Mouse (Mus musculus) heart, embryonic 15.5 days (tissue): ENCODE data around the gene Scn8a. TPM values are rescaled to one million over a fixed set of nuclear protein-coding genes. Genes with fewer than 3 reads are reported as not detected.

Experiments
- ATAC-seq: fragments of 200-750 bp; cut with Nextera tagmentation; replicated peaks from 2 replicates; pipeline ENCODE4 v1.8.0; 2017; ENCODE audit warnings: low read depth, moderate TSS enrichment; ENCODE audit not compliant: insufficient number of reproducible peaks, insufficient read depth, low FRiP score
- H3K27ac ChIP-seq: fragments of 300-500 bp; sonication (generic); 2 replicates; pipeline ENCODE4 v1.5.1; 2015; ENCODE audit warnings: mild to moderate bottlenecking, inconsistent platforms
- H3K27me3 ChIP-seq: fragments of 300-500 bp; sonication (generic); 2 replicates; pipeline ENCODE4 v1.6.1; 2015; ENCODE audit warnings: inconsistent platforms
- H3K36me3 ChIP-seq: fragments of 300-500 bp; sonication (generic); 2 replicates; pipeline ENCODE4 v1.6.1; 2015; ENCODE audit warnings: mild to moderate bottlenecking, inconsistent platforms
- H3K4me1 ChIP-seq: fragments of 300-500 bp; sonication (generic); replicated peaks from 2 replicates; pipeline ENCODE4 v1.6.1; 2015; ENCODE audit warnings: inconsistent platforms
- H3K4me2 ChIP-seq: fragments of 300-500 bp; sonication (generic); 2 replicates; pipeline ENCODE4 v1.6.1; 2015; ENCODE audit warnings: inconsistent platforms, mild to moderate bottlenecking, moderate library complexity
- H3K4me3 ChIP-seq: fragments of 300-500 bp; sonication (generic); 2 replicates; pipeline ENCODE4 v1.5.1; 2015; ENCODE audit warnings: mild to moderate bottlenecking, inconsistent platforms
- H3K9ac ChIP-seq: fragments of 300-500 bp; sonication (generic); 2 replicates; pipeline ENCODE4 v1.6.1; 2015; ENCODE audit warnings: mild to moderate bottlenecking, inconsistent platforms
- H3K9me3 ChIP-seq: fragments of 300-500 bp; sonication (generic); replicated peaks from 2 replicates; pipeline ENCODE4 v1.6.1; 2016; ENCODE audit warnings: inconsistent platforms
- WGBS: fragments of 180-500 bp; shearing (Covaris S2); methylation state at CpG from one replicate; pipeline ENCODE4 v1.1.7; 2015; ENCODE audit warnings: mixed read lengths; 5-methylcytosine and 5-hydroxymethylcytosine counted together
- polyA plus RNA-seq: library from polyadenylated mRNA; unstranded; fragments of >200 nt; fragmentation: Nextera tagmentation; extraction: Ambion mirVana; gene quantifications from 2 replicates; pipeline ENCODE4 v1.2.1, GENCODE M21; 2015

Scn8a gene
- polyA plus RNA-seq, 1 experiment from 2014 or later: 0.28 TPM

DNA sequence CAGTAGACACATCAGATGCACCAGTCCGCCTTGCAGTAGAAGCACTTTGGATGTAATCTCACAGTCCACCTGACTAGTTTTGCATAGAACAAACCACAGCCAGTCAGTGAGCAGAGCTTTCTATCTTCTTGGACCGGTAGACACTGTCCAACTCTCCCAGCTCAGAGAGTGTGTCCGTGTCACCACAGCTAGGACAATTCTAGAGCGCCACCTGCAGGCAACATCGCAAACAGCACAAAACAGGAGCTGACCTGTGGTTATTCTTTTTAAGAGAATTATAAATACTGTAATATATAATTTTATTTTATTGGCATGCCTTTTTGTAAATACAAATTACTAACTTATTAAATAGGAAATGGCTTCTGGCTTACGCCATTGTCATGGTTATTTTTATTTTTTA lies 173.0 kb downstream of the Scn8a start:
- Histone ChIP-seq H3K27ac (no peak overlapping the region), H3K27me3 (peaks cover 94% of the 10 kb centered on the region), H3K36me3 (no peaks in the 10 kb centered on the region), H3K9me3 (no peaks in the 10 kb centered on the region), H3K4me1 (peaks cover 17% of the 10 kb centered on the region), H3K4me2 (no peak overlapping the region), H3K9ac (no peak overlapping the region), H3K4me3 (no peak overlapping the region)
- no peak for ATAC-seq
- 22% methylated on average over 6 of the region's 6 CpGs for WGBS

DNA sequence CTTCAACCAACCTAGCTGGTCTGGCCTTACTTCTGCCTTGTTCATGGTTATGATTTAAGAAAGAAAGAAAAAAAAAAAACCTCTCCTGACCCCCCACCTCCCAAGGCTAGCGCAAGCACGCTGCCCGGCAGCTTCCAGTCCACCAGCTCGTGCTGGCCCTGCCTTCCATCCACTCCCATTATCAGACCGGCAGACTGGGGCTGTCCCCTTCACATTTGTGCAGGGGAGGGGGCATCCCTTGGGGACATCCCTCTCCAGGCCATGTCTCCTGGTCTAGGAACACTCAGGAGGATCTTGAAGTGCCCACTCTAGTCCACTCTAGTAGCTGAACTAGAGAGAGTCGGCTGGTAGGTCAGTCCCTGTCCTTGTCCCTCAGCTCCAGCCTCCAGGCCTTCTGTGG lies 174.9 kb downstream of the Scn8a start:
- H3K36me3 ChIP-seq: no peaks in the 10 kb centered on the region
- H3K4me3 ChIP-seq: no peak overlapping the region
- no peak overlapping the region for H3K9ac ChIP-seq
- no peak overlapping the region for H3K4me2 ChIP-seq
- ATAC-seq: no peak
- H3K27me3 ChIP-seq: peaks cover 95% of the 10 kb centered on the region
- WGBS: 37% methylated on average over 6 of the region's 6 CpGs
- H3K4me1 ChIP-seq: peaks cover 17% of the 10 kb centered on the region
- no peaks in the 10 kb centered on the region for H3K9me3 ChIP-seq
- H3K27ac ChIP-seq: no peak overlapping the region

DNA sequence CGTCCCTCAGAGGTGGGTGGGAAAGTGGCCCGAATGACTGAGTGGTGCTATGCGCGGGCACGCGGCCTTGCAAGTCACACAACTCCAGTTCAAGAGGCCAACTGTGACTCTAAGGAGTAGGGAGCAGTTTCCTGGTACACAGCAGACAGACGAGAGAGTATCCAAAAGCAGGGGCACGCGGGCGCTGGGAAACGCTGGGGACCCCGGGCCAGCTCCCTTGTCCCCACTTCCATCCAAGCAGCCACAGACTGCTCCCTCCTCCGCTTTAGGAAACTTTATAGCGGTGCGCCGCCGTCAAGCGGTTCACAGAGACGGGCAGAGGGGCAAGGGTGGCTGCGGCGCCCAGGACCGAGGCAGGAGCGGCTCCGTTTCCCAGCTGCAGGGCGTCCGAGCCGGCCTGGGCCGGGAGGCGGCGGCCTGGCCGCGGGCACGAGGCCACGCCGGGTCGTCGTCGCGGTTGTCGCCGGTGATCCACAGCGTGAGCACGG lies 176.4 kb downstream of the Scn8a start:
- Histone ChIP-seq H3K4me3 (peak overlapping the region; percentile 54), H3K27me3 (peaks cover 95% of the 10 kb centered on the region), H3K27ac (no peak overlapping the region), H3K36me3 (no peaks in the 10 kb centered on the region), H3K9ac (peak overlapping the region; percentile 25; the same call in 1 of the 2 replicates), H3K4me2 (peak overlapping the region; percentile 94), H3K4me1 (peaks cover 17% of the 10 kb centered on the region), H3K9me3 (no peaks in the 10 kb centered on the region)
- ATAC-seq: no peak
- 3% methylated on average over 43 of the region's 43 CpGs for WGBS

DNA sequence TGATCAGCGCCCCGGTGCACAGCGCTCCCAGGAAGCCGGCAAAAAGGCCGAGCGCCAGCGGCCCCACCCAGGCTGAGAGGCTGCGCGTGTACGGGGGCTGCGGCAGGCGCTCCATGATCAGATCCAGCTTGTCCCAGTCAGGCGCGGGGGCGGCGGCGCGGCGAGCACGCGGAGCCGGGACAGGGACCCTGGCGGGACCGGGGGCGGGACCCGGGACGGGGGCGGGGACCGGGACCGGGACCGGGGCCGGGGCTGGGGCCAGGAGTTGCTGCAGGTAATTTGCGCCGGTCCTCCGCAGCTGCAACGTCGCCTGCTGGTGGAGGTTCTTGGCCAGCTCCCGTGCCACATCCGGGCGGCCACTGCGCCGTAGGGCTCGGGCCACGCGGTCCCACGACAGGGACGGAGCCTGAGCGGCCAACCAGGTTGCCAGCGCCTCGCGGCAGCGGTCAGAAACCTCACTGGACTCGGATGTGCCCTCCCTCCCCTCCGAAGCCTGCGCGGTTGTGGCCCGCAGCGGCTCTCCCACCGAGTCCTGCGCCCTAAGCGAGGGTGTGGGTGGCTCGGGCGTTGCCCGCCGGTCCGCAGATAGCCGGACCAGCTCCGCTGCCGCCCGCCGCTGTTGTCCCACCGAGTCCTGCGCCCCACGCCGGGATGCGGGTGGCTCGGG lies 177.0 kb downstream of the Scn8a start:
- Histone ChIP-seq H3K9me3 (no peaks in the 10 kb centered on the region), H3K4me2 (peak overlapping the region; percentile 94), H3K9ac (peak overlapping the region; percentile 25; the same call in 1 of the 2 replicates), H3K27me3 (peaks cover 95% of the 10 kb centered on the region), H3K4me1 (peaks cover 17% of the 10 kb centered on the region), H3K4me3 (peak overlapping the region; percentile 54), H3K36me3 (no peaks in the 10 kb centered on the region), H3K27ac (no peak overlapping the region)
- ATAC-seq: no peak; the same call in 1 of the 2 replicates
- under 1% methylated on average over 77 of the region's 77 CpGs for WGBS

DNA sequence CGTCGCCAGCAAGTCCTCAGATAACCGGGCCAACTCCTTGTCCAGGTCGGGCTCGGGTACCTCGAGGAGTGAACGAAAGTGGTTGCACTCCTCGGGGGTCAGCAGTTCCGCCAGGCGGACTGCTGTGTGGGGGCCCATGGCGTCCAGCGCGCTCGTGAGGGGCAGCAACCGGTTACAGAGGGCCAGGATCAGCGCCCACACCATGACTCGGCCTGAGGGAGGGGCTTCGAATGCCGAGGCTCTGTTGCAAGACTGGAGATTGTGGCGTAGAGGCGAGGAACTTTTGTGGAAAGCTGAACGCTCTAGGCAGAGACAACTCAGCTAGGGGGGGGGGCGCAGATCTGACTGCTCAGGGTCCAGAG lies 177.5 kb downstream of the Scn8a start, which contains the start of gene Gm47841:
TSS of gene Gm47841 (minus strand) at position 204 of the 362 bp plus-strand sequence.
- Histone ChIP-seq H3K9me3 (no peaks in the 10 kb centered on the region), H3K27ac (no peak within 1 kb of the TSS), H3K36me3 (no peaks in the 10 kb centered on the region), H3K4me3 (peak within 1 kb of the TSS; percentile 54), H3K4me1 (peaks cover 17% of the 10 kb centered on the region), H3K27me3 (peaks cover 95% of the 10 kb centered on the region), H3K4me2 (peak within 1 kb of the TSS; percentile 94), H3K9ac (peak within 1 kb of the TSS; percentile 25; the same call in 1 of the 2 replicates)
- ATAC-seq: no peak
- WGBS: 3% methylated on average over 23 of the region's 23 CpGs

DNA sequence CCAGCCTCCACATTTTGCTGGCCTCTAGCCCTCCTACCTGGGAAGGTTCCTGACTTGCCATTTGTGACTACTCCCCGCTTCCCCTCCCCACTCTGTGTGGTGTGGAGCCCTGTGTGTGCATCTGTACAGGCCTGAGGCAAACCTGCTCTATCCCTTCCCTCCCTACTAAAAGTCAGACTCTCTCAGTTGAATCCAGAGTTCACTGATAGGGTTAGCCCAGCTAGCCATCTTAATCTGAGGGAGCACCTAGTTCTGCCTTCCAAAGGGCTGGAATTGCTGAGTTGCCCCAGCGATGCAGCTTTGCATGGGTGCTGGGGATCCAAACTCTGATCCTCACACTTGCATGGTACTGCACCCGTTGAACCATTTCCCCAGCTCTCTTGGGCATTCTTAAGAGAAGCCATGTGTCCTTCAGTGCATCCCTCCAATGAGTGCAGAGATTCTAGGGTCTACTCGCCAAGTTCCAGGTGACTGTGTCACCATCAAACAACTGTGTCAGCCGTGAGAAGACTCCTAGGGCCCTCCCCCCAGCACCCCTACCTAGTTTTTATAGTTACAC lies 178.8 kb downstream of the Scn8a start:
- no peak for ATAC-seq
- H3K4me2 ChIP-seq: no peak overlapping the region
- 56% methylated on average over 5 of the region's 5 CpGs for WGBS

DNA sequence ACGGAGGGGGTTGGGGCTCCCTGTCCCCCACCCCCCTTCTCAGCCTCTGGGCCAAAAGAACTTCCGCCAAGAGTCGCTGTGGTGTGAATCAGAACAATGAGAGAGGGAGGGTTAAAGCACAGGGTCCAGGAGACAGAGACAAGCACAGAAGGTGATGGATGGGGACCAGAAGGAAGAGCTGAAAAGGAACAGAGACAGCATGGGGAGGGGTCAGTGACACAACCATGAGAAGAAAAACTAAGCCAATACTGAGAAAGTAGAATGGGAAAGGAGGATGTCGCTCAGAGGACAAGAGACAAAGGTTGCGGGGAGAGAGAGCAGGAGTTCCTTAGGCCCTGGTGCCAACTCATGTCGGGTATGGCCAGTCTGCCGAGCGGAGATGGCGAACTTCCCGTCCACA lies 182.2 kb downstream of the Scn8a start:
- H3K9me3 ChIP-seq: no peaks in the 10 kb centered on the region
- no peaks in the 10 kb centered on the region for H3K36me3 ChIP-seq
- no peak for ATAC-seq
- no peak overlapping the region for H3K27ac ChIP-seq
- no peak overlapping the region for H3K9ac ChIP-seq
- H3K27me3 ChIP-seq: peaks cover 98% of the 10 kb centered on the region
- no peak overlapping the region for H3K4me2 ChIP-seq
- peaks cover 21% of the 10 kb centered on the region for H3K4me1 ChIP-seq
- 69% methylated on average over 10 of the region's 10 CpGs for WGBS
- no peak overlapping the region for H3K4me3 ChIP-seq

More for the DNA sequence above, 178.8 kb downstream of the Scn8a start:
- Histone ChIP-seq H3K36me3 (no peaks in the 10 kb centered on the region), H3K4me1 (peaks cover 24% of the 10 kb centered on the region), H3K27ac (no peak overlapping the region), H3K4me3 (no peak overlapping the region), H3K9me3 (no peaks in the 10 kb centered on the region), H3K27me3 (peaks cover 99% of the 10 kb centered on the region), H3K9ac (no peak overlapping the region)

DNA sequence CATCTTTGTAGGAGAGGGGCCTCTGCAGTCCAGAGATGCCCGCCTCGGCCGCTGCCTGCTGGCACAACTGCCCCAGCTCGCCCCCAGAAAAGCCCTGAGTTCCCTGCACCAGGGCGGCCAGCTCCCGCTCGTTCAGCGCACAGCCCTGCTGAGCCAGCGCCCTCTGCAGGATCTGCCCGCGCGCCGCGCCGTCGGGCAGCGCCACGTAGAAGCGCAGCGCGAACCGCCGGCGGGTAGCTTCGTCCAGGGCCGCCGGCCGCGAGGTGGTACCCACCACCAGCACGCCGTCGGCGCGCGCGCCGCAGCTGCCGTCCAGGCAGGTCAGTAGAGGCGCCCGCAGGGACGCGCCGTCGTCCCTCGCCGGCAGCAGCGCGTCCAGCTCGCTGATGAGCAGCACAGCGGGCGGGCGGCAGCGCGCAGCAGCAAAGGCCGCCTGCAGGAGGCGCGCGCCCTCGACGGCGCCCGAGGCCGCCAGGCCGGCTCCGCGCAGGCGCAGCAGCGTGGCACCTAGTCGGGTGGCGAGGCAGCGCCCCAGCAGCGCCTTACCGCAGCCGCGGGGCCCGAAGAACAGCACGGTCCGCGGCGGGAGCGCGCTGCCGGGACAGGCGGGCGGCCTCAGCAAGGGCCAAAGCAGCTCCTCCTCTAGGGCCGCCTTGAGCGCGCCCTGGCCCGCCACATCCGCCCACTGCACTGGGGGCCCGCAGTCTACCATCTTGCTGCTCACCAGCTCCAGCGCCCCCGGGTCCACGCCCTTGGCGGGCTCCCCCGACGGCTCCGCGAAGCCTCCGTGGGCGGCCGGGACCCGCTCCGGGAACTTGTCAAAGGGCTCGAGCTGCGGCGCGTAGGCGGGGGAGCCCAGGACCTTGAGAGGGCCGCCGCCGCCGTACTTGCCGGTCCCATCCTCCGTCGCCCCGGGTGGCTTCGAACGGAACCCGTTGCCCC lies 183.2 kb downstream of the Scn8a start:
- Histone ChIP-seq H3K36me3 (no peaks in the 10 kb centered on the region), H3K4me1 (peaks cover 15% of the 10 kb centered on the region), H3K4me3 (peak overlapping the region; percentile 44), H3K27me3 (peaks cover 95% of the 10 kb centered on the region), H3K9me3 (no peaks in the 10 kb centered on the region), H3K27ac (no peak overlapping the region), H3K9ac (0 out of 2 replicates have a peak overlapping the region, but pooled peaks have one; percentile 36), H3K4me2 (peak overlapping the region; percentile 78)
- WGBS: 16% methylated on average over 120 of the region's 120 CpGs
- ATAC-seq: no peak

DNA sequence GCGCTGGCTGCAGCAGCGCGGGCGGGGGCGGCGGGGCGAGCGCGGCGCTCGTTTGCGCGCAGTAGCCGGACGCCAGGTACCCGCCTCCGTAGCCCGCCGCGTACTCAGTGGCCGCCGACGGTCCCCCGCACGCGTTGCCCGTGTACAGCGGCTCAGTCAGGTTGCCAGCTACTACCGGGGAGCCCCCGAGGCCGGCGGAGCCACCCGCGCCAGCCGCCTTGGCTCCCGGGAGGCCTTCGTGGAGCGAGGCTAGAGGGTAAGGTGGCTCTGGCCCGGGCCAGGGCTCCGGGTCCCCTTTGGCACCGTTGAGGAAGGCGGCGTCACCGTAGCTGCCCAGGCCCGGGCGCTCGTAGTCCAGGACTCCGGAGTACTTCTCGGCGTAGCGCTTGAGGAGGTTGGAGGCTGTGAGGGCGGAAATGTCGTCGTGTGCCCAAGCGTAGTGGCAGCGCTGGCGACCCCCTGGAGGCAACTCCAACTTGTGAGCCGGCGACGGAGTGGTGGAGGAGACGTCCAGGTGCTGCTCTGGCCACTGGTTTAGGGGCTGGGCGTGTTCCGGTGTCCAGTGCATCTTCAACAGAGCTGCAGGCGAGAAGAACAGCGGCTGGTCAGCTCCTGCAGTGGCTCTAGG lies 184.3 kb downstream of the Scn8a start:
- no peaks in the 10 kb centered on the region for H3K9me3 ChIP-seq
- H3K4me2 ChIP-seq: peak overlapping the region; percentile 78
- peak overlapping the region; percentile 44 for H3K4me3 ChIP-seq
- no peak overlapping the region for H3K27ac ChIP-seq
- H3K9ac ChIP-seq: 0 out of 2 replicates have a peak overlapping the region, but pooled peaks have one; percentile 36
- no peak for ATAC-seq
- peaks cover 15% of the 10 kb centered on the region for H3K4me1 ChIP-seq
- H3K36me3 ChIP-seq: no peaks in the 10 kb centered on the region
- peaks cover 87% of the 10 kb centered on the region for H3K27me3 ChIP-seq
- WGBS: 20% methylated on average over 57 of the region's 65 CpGs

DNA sequence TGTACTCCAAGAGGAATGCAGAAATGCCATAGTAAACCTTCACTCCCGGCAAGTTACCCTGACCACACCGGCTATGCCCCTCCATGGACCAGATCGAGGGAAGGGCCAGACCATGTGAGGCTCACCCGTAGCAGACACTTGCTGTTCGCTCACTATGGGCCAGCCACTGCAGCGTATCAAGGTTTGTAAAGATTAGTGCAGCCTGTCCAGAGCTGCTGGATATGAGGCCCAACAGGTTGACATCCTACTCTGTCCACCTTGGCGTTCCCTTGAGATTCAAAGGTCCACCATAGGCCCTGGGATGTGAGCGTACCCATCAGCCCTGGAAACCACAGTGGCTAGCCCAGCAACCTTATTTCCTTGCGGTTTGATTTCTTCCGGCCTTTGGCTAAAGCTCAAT lies 184.9 kb downstream of the Scn8a start:
- Histone ChIP-seq H3K4me2 (0 out of 2 replicates have a peak overlapping the region, but pooled peaks have one; percentile 78), H3K36me3 (no peaks in the 10 kb centered on the region), H3K27ac (no peak overlapping the region), H3K27me3 (peaks cover 81% of the 10 kb centered on the region), H3K9me3 (no peaks in the 10 kb centered on the region), H3K4me3 (no peak overlapping the region), H3K9ac (no peak overlapping the region), H3K4me1 (peaks cover 15% of the 10 kb centered on the region)
- no peak for ATAC-seq
- 77% methylated on average over 10 of the region's 10 CpGs for WGBS
